Mouse (Mus musculus) liver, embryonic 11.5 days (tissue): ENCODE measurements around the gene Cpa3. TPM values are rescaled to one million over a fixed set of nuclear protein-coding genes. Genes with fewer than 3 reads are reported as not detected.

Experiments used
- microRNA-seq: library from miRNA; unstranded; fragments of <30 nt; microRNA quantifications from one replicate; pipeline ENCODE4, GENCODE M21; 2017; ENCODE audit warnings: borderline number of aligned reads
- polyA plus RNA-seq: library from polyadenylated mRNA; unstranded; fragments of >200 nt; fragmentation: Nextera tagmentation; extraction: Ambion mirVana; gene quantifications from 2 replicates; pipeline ENCODE4 v1.2.1, GENCODE M21; 2014

Cpa3 gene
- polyA plus RNA-seq, 1 experiment from 2014 or later = 2.3 TPM

Small RNA genes lying within 50 kb of the gene (microRNA-seq; reads per million reads assigned to microRNA genes)
- gene Mir7007 = not detected

Other genes with a start within 250 kb of the Cpa3 start
- 10.4 and 13.8 TPM in 2 replicates for gene Hps3, start 206.9 kb downstream of the Cpa3 start, polyA plus RNA-seq
- 19.9 and 21.2 TPM in 2 replicates for gene Hltf, start 184.4 kb downstream of the Cpa3 start, polyA plus RNA-seq
- gene Gyg, start 86.9 kb downstream of the Cpa3 start, polyA plus RNA-seq = 57.2 and 58.5 TPM in 2 replicates
- not detected in 2 replicates for gene Cpb1, start 33.6 kb upstream of the Cpa3 start, polyA plus RNA-seq
- 0.12 TPM in 1 of 2 replicates, not detected in the other for gene Agtr1b, start 125.0 kb upstream of the Cpa3 start, polyA plus RNA-seq